ENCODE assay signal across 25 mouse cellular contexts in genomic region chr7:28437964-28438363, GRCm38 (mm10). TPM values are rescaled to one million over a fixed set of nuclear protein-coding genes. Genes with fewer than 3 reads are reported as not detected.
A peak's percentile ranks its signal among the peaks of the same experiment; 100 is the strongest.
DNase-seq lines count a peak whose midpoint lies in the region; ATAC-seq and TF ChIP-seq lines count a peak whose summit lies in the region.
"Had no signal": no experiment of that assay in that cellular context is flagged by ENCODE, and none has a peak within 500 bp of the region (broad histone marks: within the 10 kb centered on the region; RNA-seq: fewer than 3 reads in every experiment).

No protein-coding gene starts in this region.

- no peak overlapping the region for H3K4me3 ChIP-seq in midbrain, embryonic 11.5 days (ENCODE audit: low read depth, low read length)
- H3K4me3 ChIP-seq in midbrain, embryonic 15.5 days: no peak overlapping the region
- peak overlapping the region; percentile 79; the same call in 1 of the 2 replicates for H3K4me3 ChIP-seq in ES-Bruce4 (ENCODE audit: low read depth, low read length)
- no peak overlapping the region for H3K4me3 ChIP-seq in liver, postnatal 0 days (ENCODE audit: low read depth, low read length)

- no peak overlapping the region for H3K4me2 ChIP-seq in midbrain, embryonic 11.5 days
- no peak overlapping the region for H3K4me2 ChIP-seq in midbrain, embryonic 15.5 days
- no peak overlapping the region for H3K4me2 ChIP-seq in liver, postnatal 0 days (ENCODE audit: low read depth, low read length)

- H3K9me3 ChIP-seq in midbrain, embryonic 11.5 days (ENCODE audit: control insufficient read depth, low read length): no peaks in the 10 kb centered on the region
- H3K9me3 ChIP-seq in midbrain, embryonic 15.5 days: no peaks in the 10 kb centered on the region
- no peaks in the 10 kb centered on the region for H3K9me3 ChIP-seq in ES-Bruce4 (replicated peaks; ENCODE audit: control insufficient read depth, insufficient read depth, low read length, poor library complexity, severe bottlenecking)
- no peaks in the 10 kb centered on the region for H3K9me3 ChIP-seq in liver, postnatal 0 days (ENCODE audit: low read length)
- H3K9me3 ChIP-seq: embryonic facial prominence, embryonic 10.5 days; embryonic facial prominence, embryonic 13.5 days; forebrain, embryonic 12.5 days; forebrain, embryonic 15.5 days; G1E; hindbrain, embryonic 10.5 days; hindbrain, embryonic 13.5 days had no signal

- H3K27me3 ChIP-seq in midbrain, embryonic 11.5 days (ENCODE audit: control insufficient read depth, insufficient read depth, low read length): no peaks in the 10 kb centered on the region
- H3K27me3 ChIP-seq in midbrain, embryonic 15.5 days (replicated peaks): no peaks in the 10 kb centered on the region
- no peaks in the 10 kb centered on the region for H3K27me3 ChIP-seq in ES-Bruce4 (ENCODE audit: control insufficient read depth, insufficient read depth, low read length, poor library complexity, severe bottlenecking)
- no peaks in the 10 kb centered on the region for H3K27me3 ChIP-seq in liver, postnatal 0 days (ENCODE audit: insufficient read depth, low read length)
- H3K27me3 ChIP-seq: embryonic facial prominence, embryonic 13.5 days; forebrain, embryonic 12.5 days; forebrain, embryonic 15.5 days; hindbrain, embryonic 13.5 days had no signal

- H3K4me1 ChIP-seq in midbrain, embryonic 11.5 days (ENCODE audit: control insufficient read depth, insufficient read depth, low read length): peaks cover 17% of the 10 kb centered on the region
- peaks cover 30% of the 10 kb centered on the region for H3K4me1 ChIP-seq in midbrain, embryonic 15.5 days
- peaks cover 5% of the 10 kb centered on the region for H3K4me1 ChIP-seq in ES-Bruce4 (ENCODE audit: control insufficient read depth, insufficient read depth, low read length)
- peaks cover 39% of the 10 kb centered on the region for H3K4me1 ChIP-seq in liver, postnatal 0 days (ENCODE audit: insufficient read depth)

- DNase-seq in heart, adult 11 months: peak; percentile 63
- DNase-seq in heart, postnatal 4 days: no peak
- peak; percentile 75 for DNase-seq in midbrain, embryonic 11.5 days (ENCODE audit: low spot score, missing footprints)
- no peak for DNase-seq in liver, postnatal 0 days
- no peak for DNase-seq in left cerebral cortex, adult 18-20 months (ENCODE audit: low spot score in 2 of 2)
- no peak for DNase-seq in thymus, postnatal 36 days
- DNase-seq: adrenal gland, adult 2 months; adrenal gland, postnatal 14 days; cerebellum, adult 11 months; cerebellum, adult 2 months; cerebellum, adult 9-11 months; cerebellum, postnatal 25 days; embryo, embryonic 11 days; gastrocnemius, postnatal 10 days; gastrocnemius, postnatal 36 days had no signal

- no peak for ATAC-seq in midbrain, embryonic 11.5 days (ENCODE audit: low FRiP score)
- no peak for ATAC-seq in midbrain, embryonic 15.5 days (replicated peaks)
- ATAC-seq in liver, postnatal 0 days: no peak
- ATAC-seq: forebrain, embryonic 15.5 days; hindbrain, embryonic 16.5 days had no signal

- no peak overlapping the region for H3K9ac ChIP-seq in midbrain, embryonic 11.5 days (ENCODE audit: low read length)
- H3K9ac ChIP-seq in midbrain, embryonic 15.5 days: no peak overlapping the region
- H3K9ac ChIP-seq in ES-Bruce4 (ENCODE audit: low read depth, poor library complexity, severe bottlenecking): peak overlapping the region; percentile 37
- no peak overlapping the region for H3K9ac ChIP-seq in liver, postnatal 0 days (replicated peaks)
- H3K9ac ChIP-seq: forebrain, embryonic 12.5 days; forebrain, embryonic 15.5 days had no signal

- TF ChIP-seq EP300 in ES-Bruce4 (IDR thresholded peaks at IDR 0.05; ENCODE audit: insufficient read depth, low read depth, low read length): no peak
- no peak for TF ChIP-seq EP300 in liver, postnatal 0 days (IDR thresholded peaks at IDR 0.05; ENCODE audit: low read depth)

- TF ChIP-seq POLR2A in ES-Bruce4 (IDR thresholded peaks at IDR 0.05; ENCODE audit: insufficient read depth, low read length): no peak

- H3K36me3 ChIP-seq in midbrain, embryonic 11.5 days (ENCODE audit: control insufficient read depth, insufficient read depth, low read length): no peaks in the 10 kb centered on the region
- H3K36me3 ChIP-seq in midbrain, embryonic 15.5 days (replicated peaks): no peaks in the 10 kb centered on the region
- peaks cover 5% of the 10 kb centered on the region; the same call in 1 of the 2 replicates for H3K36me3 ChIP-seq in ES-Bruce4 (ENCODE audit: control insufficient read depth, insufficient read depth, low read length, poor library complexity, severe bottlenecking)
- H3K36me3 ChIP-seq in liver, postnatal 0 days (replicated peaks; ENCODE audit: insufficient read depth, low read length): no peaks in the 10 kb centered on the region
- H3K36me3 ChIP-seq: embryonic facial prominence, embryonic 13.5 days; forebrain, embryonic 15.5 days had no signal

- no peak overlapping the region for H3K27ac ChIP-seq in midbrain, embryonic 11.5 days (ENCODE audit: low read depth, low read length)
- no peak overlapping the region for H3K27ac ChIP-seq in midbrain, embryonic 15.5 days
- H3K27ac ChIP-seq in ES-Bruce4 (ENCODE audit: insufficient read depth, low read length): no peak overlapping the region
- 0 out of 2 replicates have a peak overlapping the region, but pooled peaks have one; percentile 90 for H3K27ac ChIP-seq in liver, postnatal 0 days (ENCODE audit: low read depth)
- H3K27ac ChIP-seq: forebrain, embryonic 12.5 days; forebrain, embryonic 15.5 days; hindbrain, embryonic 13.5 days had no signal

- no peak for TF ChIP-seq CTCF in ES-Bruce4 (IDR thresholded peaks at IDR 0.05; ENCODE audit: low read depth, low read length)
- no peak for TF ChIP-seq CTCF in liver, postnatal 0 days (IDR thresholded peaks at IDR 0.05; ENCODE audit: low read depth)

RNA-seq across cellular contexts. Expression of gene Gmfg, which starts 0.7 kb away (rescaled TPM):
- 1 to 10 TPM; 7.1 to 7.5 TPM for total RNA-seq in heart, postnatal 4 days (2021)
- polyA plus RNA-seq in midbrain, embryonic 11.5 days (2014; fragmentation: Nextera tagmentation; extraction: Ambion mirVana): 6.3 and 7.5 TPM in 2 replicates
- 3.2 and 3.4 TPM in 2 replicates for polyA plus RNA-seq in midbrain, embryonic 15.5 days (2015; fragmentation: Nextera tagmentation; extraction: Ambion mirVana)
- 37.6 and 45.2 TPM in 2 replicates for polyA plus RNA-seq in ES-Bruce4 (2011; ENCODE audit: insufficient read depth, insufficient read length, low read depth, missing spikeins)
- 75.4 and 81.4 TPM in 2 replicates for polyA plus RNA-seq in liver, postnatal 0 days (2015; fragmentation: Nextera tagmentation; extraction: Ambion mirVana)
- 1 to 10 TPM; 1.4 to 1.5 TPM for total RNA-seq in left cerebral cortex, adult 18-20 months (2021)

RNA-seq across cellular contexts. Expression of gene Lrfn1, which starts 13.8 kb away (rescaled TPM):
- total RNA-seq in heart, postnatal 4 days (2021): 1 to 10 TPM; 2.5 to 3.3 TPM
- 4.5 and 5.0 TPM in 2 replicates for polyA plus RNA-seq in midbrain, embryonic 11.5 days (2014; fragmentation: Nextera tagmentation; extraction: Ambion mirVana)
- polyA plus RNA-seq in midbrain, embryonic 15.5 days (2015; fragmentation: Nextera tagmentation; extraction: Ambion mirVana): 20.9 and 23.0 TPM in 2 replicates
- polyA plus RNA-seq in ES-Bruce4 (2011; ENCODE audit: insufficient read depth, insufficient read length, low read depth, missing spikeins): 14.6 and 21.9 TPM in 2 replicates
- polyA plus RNA-seq in liver, postnatal 0 days (2015; fragmentation: Nextera tagmentation; extraction: Ambion mirVana): 0.12 and 0.26 TPM in 2 replicates
- total RNA-seq in left cerebral cortex, adult 18-20 months (2021): 10 to 100 TPM; 93.0 to 96.9 TPM

RNA-seq across cellular contexts. Expression of gene Paf1, which starts 45.2 kb away (rescaled TPM):
- 10 to 100 TPM; 50.1 to 53.5 TPM for total RNA-seq in heart, postnatal 4 days (2021)
- 72.8 and 83.8 TPM in 2 replicates for polyA plus RNA-seq in midbrain, embryonic 11.5 days (2014; fragmentation: Nextera tagmentation; extraction: Ambion mirVana)
- polyA plus RNA-seq in midbrain, embryonic 15.5 days (2015; fragmentation: Nextera tagmentation; extraction: Ambion mirVana): 92.5 and 110 TPM in 2 replicates
- 88.7 and 96.2 TPM in 2 replicates for polyA plus RNA-seq in ES-Bruce4 (2011; ENCODE audit: insufficient read depth, insufficient read length, low read depth, missing spikeins)
- 16.9 and 21.1 TPM in 2 replicates for polyA plus RNA-seq in liver, postnatal 0 days (2015; fragmentation: Nextera tagmentation; extraction: Ambion mirVana)
- total RNA-seq in left cerebral cortex, adult 18-20 months (2021): 10 to 100 TPM; 54.8 to 59.0 TPM

RNA-seq across cellular contexts. Expression of gene Med29, which starts 45.5 kb away (rescaled TPM):
- 10 to 100 TPM; 22.9 to 24.5 TPM for total RNA-seq in heart, postnatal 4 days (2021)
- 44.4 and 50.5 TPM in 2 replicates for polyA plus RNA-seq in midbrain, embryonic 11.5 days (2014; fragmentation: Nextera tagmentation; extraction: Ambion mirVana)
- 46.6 and 47.0 TPM in 2 replicates for polyA plus RNA-seq in midbrain, embryonic 15.5 days (2015; fragmentation: Nextera tagmentation; extraction: Ambion mirVana)
- 16.6 and 18.1 TPM in 2 replicates for polyA plus RNA-seq in ES-Bruce4 (2011; ENCODE audit: insufficient read depth, insufficient read length, low read depth, missing spikeins)
- polyA plus RNA-seq in liver, postnatal 0 days (2015; fragmentation: Nextera tagmentation; extraction: Ambion mirVana): 18.0 and 18.6 TPM in 2 replicates
- 10 to 100 TPM; 20.3 to 22.0 TPM for total RNA-seq in left cerebral cortex, adult 18-20 months (2021)

RNA-seq across cellular contexts. Expression of gene Zfp36, which starts 57.9 kb away (rescaled TPM):
- total RNA-seq in heart, postnatal 4 days (2021): 10 to 100 TPM; 12.7 to 12.9 TPM
- polyA plus RNA-seq in midbrain, embryonic 11.5 days (2014; fragmentation: Nextera tagmentation; extraction: Ambion mirVana): 3.3 and 3.5 TPM in 2 replicates
- 3.2 and 3.3 TPM in 2 replicates for polyA plus RNA-seq in midbrain, embryonic 15.5 days (2015; fragmentation: Nextera tagmentation; extraction: Ambion mirVana)
- 25.7 and 26.0 TPM in 2 replicates for polyA plus RNA-seq in ES-Bruce4 (2011; ENCODE audit: insufficient read depth, insufficient read length, low read depth, missing spikeins)
- 13.5 and 21.1 TPM in 2 replicates for polyA plus RNA-seq in liver, postnatal 0 days (2015; fragmentation: Nextera tagmentation; extraction: Ambion mirVana)
- total RNA-seq in left cerebral cortex, adult 18-20 months (2021): 1 to 10 TPM; 1.4 to 2.3 TPM

Comparison
In these comparisons a context has a peak if more than half of its experiments do, and no peak if none do; other contexts are left out.
1. DNase-seq: peak in heart, adult 11 months (single experiment) and midbrain, embryonic 11.5 days (single experiment); none in heart, postnatal 4 days (single experiment), liver, postnatal 0 days (single experiment), left cerebral cortex, adult 18-20 months (0 of 2) and thymus, postnatal 36 days (0 of 2).